Mouse (Mus musculus) colon, adult 2 months (tissue): ENCODE data around the gene Olfr835. TPM values are rescaled to one million over a fixed set of nuclear protein-coding genes. Genes with fewer than 3 reads are reported as not detected.

ENCODE experiments used
- polyA plus RNA-seq: library from polyadenylated mRNA; depleted of rRNA; stranded (reverse); fragments of >200 nt; gene quantifications from 2 replicates; pipeline ENCODE4 v1.2.3, GENCODE M21; 2012; rRNA removed

Olfr835 gene
- not detected in 2 replicates for polyA plus RNA-seq

DNA sequence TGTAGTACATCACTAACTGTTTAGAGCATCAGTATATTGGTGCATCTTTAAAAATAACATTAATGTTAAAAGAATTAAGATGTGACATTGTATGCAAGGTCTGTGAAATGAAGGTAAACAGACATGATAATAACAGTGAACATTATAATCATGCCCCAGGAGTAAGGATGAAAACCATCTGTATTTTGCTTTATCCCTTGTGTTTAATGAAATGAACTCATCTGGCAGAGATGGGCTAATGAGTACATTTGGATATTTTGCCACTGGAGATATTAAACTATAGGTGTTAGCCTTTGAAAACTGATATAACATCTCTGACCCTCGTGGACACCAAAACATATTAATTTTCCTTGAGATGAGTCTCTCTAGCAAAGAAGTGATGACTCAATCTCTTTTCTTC is at the start of gene Olfr835:
TSS of gene Olfr835 (plus strand) at position 301 of the 400 bp plus-strand sequence.

DNA sequence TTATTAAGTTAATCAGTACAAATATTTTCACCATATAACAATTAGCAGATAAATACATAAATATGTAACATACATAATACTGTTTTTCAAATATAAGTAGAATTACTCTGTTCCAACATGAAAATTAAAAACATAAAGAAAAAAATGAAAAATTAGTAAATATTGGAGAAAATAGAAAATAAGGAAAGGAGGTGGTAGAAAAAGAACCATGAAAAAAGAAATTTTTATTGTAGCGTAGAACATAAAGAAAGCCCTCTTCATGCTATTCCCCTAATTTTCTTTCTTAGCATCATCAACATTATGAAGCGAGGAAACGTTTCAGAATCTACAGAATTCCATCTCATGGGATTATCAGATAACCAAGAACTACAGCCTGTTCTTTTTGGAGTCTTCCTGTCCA is 44.8 kb upstream of the Olfr835 start, which contains the start of gene Olfr834:
TSS of gene Olfr834 (plus strand) at position 301 of the 400 bp plus-strand sequence.

Other genes with a start within 250 kb of the Olfr835 start
- not detected in 2 replicates for gene Olfr828, start 213.2 kb upstream of the Olfr835 start, polyA plus RNA-seq
- not detected in 2 replicates for gene Olfr829, start 177.8 kb upstream of the Olfr835 start, polyA plus RNA-seq
- gene Olfr830, start 158.0 kb upstream of the Olfr835 start, polyA plus RNA-seq, result not detected in 2 replicates
- gene Olfr832, start 95.6 kb upstream of the Olfr835 start, polyA plus RNA-seq, result not detected in 2 replicates
- not detected in 2 replicates for gene Olfr834, start 44.7 kb upstream of the Olfr835 start, polyA plus RNA-seq
- not detected in 2 replicates for gene Olfr836, start 87.6 kb downstream of the Olfr835 start, polyA plus RNA-seq
- not detected in 2 replicates for gene Olfr837, start 103.6 kb downstream of the Olfr835 start, polyA plus RNA-seq
- not detected in 2 replicates for gene Olfr839-ps1, start 144.6 kb downstream of the Olfr835 start, polyA plus RNA-seq
- gene Olfr843, start 219.3 kb downstream of the Olfr835 start, polyA plus RNA-seq, result not detected in 2 replicates